Mouse (Mus musculus): ENCODE data around the gene Cpeb4.

Cpeb4 gene

DNA sequence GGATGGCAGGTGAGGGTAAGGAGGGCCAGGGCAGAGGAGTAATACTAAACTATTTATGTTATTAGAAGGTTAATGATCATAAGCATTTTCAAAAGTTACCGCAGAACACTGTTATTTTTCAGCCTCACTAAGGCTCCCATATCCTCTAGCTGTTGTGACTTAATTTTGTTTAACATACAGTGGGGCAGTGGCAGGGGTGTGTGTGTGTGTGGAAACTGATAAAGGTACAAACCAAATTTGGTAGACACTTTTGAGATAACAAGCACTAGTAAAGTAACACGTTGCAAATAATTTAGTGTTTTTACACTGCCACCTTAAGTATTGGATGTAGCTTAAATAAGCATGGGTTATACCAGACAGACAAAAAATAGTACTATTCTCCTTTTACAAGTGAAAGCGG lies 24.9 kb downstream of the Cpeb4 start:
- WGBS = 67% methylated on average over 3 of the region's 3 CpGs

DNA sequence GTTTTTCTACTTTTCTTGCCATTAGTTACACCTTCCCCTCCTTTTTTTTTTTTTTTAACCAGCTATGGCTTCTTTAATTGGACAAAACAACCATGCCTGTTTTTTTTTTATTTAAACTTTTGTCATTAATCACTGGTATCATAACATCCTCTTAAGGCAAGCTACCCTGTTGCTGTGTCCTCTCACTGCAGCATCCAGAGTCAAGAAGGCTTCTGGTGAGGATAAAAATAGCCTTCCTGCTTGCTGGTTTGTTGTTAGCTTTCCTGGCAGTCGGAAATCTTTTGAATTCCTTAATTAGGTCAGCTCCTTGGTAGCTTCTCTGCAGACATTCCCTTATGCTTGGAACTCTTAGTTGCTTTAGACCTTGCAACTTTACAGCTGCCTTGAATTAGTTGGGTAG lies 28.7 kb downstream of the Cpeb4 start:
- WGBS = 4% methylated on average over 1 of the region's 1 CpGs

DNA sequence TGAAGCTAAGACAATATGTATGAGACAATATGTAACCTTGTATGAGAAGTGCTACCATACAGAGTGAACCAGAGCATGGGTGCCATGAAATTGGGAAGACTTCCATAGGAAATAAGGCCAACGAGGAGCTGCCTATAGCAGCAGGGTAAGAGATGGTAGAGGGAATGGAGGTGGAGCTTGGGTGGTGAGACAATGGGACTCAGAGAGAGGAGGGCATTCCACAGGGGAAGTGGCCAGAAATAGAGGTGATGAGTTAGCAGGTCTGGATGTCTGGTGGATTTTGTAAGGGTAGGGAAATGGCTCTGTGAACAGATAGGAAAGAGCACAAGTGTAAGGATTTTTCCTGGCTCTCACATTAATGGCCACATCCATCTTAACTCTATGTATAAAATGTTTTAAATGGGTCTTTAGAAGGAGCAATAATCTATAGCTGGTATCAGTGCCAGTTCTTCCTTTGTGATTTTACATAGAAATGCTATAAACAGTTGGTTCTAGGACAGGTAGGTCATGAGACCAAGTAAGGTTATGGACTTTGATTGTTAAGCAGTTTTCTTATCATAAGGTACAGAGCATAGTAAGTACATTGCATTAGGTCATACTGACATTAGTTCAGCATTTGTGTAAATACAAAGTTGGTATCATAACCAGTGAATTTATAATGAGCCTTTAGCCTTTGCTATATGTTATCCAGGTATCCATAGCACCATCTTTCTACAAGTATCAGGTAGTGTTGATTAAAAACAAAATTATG lies 30.4 kb downstream of the Cpeb4 start:
- 58% methylated on average over 1 of the region's 1 CpGs for WGBS

DNA sequence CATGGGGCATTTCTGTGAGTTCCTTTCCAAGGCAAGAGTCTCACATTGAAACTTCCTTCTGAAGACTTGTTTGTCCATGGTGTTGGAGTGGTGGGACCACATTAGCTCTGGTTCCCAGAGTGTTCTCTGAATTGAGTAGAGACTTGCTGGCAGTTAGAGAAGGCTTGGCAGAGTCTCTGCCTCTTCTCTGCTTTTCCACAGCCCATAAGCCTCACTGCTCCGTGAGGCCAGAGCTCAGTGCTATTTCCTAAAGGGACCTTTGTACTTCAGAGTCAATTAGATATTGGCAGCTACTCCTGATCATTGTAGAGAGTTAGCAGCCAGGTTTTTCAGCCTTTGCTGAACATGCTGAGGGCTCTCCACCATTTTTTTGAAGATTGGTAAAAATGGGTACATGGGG lies 35.6 kb downstream of the Cpeb4 start:
- 12% methylated on average over 1 of the region's 1 CpGs for WGBS

DNA sequence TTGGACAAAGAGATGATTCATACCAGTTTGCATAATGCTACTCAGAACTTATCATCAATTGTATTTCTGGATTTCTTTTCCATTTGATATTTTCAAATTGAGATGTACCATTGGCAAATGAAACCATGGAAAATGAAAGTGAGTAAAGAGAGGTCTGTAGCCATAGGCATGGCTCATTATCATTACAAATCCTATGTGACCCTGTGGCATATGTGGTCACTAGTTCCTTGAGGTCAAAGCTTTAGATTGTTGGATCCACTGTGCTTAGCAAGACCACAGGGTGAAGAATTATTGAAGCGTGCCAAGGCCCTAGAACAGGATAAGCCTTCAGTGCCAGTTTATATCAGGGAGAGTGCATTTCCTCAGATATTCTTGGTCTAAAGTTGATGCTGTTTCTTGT lies 45.8 kb downstream of the Cpeb4 start:
- 90% methylated on average over 1 of the region's 1 CpGs for WGBS

DNA sequence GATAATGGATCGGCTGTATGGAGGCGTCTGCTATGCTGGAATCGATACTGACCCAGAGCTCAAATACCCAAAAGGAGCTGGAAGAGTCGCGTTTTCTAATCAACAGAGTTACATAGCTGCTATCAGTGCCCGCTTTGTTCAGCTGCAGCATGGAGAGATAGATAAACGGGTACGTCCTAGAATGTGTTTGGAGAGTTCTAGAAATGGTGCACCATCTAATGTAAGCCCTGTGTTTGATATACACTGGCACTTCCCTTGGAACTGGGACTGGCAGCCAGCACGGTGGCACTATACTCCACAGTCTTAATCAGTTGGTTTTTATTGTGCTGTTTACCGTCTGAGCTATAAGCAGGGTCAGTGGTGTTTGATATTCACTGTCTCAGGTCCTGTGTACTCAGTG lies 58.0 kb downstream of the Cpeb4 start:
- WGBS = 90% methylated on average over 10 of the region's 10 CpGs

DNA sequence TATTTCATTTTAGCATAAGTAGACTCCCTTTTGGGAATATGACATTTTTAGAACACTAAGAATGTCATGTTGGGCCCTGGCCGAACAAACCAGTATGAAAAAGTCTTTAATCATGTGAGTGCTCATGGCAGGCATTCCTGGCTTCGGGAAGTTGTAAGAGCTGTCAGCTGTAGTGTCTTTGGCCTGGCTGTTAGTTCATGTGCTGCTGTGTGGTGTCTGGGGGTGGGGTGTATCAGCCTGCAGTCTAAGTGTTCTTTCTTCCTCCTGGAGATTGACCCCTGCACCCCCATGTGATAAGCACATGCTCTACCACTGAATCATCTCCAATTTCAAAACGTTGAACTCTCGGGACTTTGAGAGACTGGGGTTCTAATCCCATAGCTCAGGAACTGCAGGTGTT lies 63.6 kb downstream of the Cpeb4 start:
- WGBS = 28% methylated on average over 4 of the region's 4 CpGs

DNA sequence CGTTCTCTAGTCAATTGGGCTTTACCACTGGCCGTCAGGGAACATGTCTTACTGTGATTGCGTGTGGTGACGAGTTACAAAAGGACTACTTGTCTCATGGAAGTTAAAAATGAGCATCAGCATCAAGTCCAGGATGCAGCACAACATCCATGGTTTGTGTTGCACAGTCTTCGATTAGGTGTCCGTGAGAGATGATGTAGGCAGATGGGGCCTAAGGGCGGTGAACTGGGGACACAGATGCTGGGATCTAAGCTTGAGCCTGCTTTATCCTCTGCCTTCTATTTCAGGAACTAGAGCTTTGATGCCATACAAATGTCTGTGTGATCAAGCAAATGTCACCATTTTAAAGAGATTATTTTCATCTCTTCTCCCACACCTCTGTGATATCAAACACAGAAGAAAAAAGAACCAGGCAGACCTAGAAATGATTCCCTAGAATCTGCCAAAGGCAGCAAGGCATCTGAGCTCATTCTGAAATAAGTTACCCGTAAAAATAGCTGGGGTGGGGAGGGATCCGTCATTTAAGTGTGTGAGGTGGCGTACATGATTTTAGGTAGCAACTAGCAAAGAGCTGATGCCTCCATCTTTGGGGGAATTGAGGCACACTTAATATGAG lies 65.0 kb downstream of the Cpeb4 start:
- 52% methylated on average over 10 of the region's 10 CpGs for WGBS

DNA sequence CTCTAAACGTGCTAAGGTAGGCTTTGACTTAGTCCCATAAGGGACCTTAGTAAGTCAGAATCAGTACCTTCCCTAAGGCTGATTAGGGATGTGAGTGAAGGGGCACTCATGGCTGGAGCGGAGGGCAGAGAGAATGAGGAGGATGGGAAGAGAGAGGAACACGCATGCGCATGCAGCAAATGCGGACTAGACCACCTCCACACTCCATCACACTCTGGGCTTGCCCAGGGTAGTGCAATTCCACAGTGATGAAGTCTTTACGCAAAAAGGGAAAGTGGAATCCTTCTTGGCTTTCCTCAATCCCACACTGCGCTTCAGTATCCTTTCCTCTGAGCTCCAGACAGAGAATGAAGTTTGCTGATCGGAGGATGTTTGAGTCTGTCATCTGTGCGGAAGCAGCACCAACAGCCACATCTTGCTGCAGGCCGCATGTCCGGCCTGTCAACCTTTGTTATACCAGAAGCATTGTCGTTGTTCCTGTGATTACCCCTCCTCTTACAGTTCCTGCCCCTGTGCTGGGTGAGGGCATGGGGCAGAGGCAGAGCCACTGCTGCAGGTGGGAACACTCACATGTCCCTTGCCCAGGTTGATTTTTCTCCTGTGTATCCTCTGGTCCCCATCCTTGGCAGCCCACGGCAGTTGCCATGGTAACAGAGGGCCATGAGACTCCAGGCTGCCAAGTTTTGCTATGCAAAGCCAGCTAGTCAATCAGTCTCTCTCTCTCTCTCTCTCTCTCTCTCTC lies 69.1 kb downstream of the Cpeb4 start:
- 40% methylated on average over 13 of the region's 13 CpGs for WGBS

DNA sequence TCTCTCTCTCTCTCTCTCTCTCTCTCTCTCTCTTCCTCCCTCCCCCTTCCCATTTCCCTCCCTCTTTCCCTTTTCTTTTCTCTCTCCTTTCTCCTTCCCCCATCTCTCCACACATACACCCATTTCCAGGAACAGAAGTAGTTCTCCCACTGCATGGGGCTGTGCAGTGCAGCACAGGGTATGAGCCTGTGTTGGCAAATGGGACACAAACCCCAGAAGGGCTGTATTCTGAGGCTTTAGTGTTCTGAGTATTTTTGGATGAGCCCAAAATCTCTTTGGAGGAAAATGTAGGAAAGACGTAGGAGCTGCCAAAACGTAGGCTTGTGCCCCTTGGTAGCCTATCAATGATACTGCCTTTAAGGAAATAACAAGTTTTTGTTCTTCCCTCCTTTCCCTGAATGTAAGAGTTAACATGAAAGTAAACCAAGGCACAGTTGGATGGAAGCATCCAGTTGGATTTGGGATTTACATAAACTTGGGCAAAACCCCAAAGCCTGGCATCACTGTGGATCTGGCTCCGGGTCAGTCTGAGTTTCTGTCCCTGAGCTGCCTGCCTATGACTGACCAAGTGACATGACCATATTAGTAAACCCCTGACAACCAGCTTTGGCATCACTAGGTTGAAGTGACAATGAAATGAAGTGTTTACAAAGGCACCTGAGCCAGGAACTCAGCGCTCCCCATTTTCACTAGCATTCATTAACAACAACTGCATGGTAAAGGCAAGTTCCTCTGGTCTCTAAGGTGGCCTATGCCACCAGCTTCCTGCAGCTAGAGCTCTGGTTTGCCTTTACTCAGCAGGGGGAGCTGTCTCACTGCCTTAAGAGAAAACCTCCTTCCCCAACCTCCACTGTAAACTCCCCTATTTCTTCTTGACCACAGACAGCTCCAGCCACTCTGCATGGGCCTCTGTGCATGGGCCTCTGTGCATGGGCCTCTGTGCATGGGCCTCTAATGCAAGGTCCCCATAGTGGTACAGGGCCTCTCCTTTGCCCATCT lies 69.9 kb downstream of the Cpeb4 start:
- WGBS = 35% methylated on average over 4 of the region's 4 CpGs

DNA sequence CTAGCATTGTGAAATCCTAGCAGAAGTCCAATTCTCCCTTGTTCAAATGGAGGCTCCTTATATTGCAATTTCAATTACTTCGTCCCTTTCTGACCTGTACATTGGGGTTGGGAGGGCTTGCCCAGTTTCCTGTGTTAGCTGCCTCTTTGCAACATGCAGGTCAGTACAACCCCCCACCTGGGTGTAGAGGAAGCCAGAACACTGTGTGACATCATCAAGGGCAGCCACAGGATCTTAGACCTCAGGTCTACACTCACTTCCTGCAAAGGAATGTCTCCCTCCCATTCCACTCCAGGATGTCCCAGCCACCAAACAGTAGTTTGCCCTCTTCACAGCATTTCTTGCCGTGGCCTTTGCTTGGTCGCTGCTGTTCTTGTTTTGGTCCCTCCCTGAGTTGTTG lies 73.5 kb downstream of the Cpeb4 start:
- WGBS = 84% methylated on average over 3 of the region's 3 CpGs

DNA sequence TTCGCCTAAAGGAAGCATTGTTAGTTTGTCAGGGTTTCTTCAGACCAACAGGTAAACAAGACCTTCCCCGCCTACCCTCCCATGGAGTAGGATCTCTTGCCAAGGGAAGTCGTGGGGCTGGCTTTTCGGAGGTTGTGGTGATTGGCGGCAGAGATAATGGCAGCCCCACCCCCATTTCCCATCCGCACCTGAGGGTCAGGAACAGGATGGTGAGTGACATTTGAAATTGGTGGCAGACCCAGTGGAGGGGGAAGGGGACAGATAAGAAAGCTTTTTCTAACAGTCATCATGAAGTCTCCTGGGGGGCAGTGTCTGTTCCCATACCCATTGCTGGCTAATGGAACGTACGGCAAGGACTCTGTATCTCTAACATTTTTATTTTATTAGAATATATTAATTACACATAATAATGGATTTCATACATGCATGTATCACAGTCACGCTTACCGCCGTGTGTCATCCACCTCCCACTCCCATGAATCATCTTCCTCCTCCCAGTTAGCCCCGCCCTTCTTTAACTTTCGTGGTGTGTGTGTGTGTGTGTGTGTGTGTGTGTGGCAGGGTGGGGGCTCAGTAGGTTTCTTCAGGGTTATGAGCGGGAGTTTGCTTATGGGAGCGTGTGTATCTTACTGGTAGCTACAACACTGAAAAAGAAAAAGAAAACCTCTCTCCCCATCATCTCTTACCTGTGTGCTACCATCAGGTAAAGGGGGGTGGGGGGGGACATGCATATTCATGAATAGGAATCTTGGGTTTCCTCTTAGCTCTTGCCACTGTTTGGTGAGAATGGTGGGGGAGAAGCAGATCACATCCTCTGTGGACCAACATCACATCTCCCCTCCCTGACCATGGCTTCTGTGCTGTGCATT lies 76.7 kb downstream of the Cpeb4 start:
- whole genome bisulfite sequencing = 15% methylated on average over 15 of the region's 15 CpGs

DNA sequence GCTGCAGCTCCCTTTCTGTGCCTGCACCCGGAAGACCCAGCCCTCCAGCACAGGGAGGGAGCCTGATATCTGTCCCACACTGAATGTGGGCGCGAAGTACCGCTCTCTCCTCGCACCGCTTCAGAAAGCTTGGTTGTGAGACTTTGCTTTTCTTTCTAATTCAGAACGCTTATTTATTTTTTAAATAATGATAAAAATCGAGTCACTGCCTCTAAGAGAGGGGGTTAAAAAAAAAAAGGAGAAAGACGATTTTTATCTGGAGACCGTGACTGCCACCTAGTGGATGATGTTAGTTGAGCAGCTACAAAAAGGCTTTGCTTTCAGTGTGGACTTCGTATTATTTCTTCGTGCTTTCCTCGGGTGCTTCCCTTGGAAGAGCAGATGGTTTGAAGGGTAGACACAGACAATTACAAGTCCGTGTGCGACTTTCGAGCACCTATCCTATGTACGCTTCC lies 77.3 kb downstream of the Cpeb4 start:
- WGBS = under 1% methylated on average over 17 of the region's 17 CpGs

DNA sequence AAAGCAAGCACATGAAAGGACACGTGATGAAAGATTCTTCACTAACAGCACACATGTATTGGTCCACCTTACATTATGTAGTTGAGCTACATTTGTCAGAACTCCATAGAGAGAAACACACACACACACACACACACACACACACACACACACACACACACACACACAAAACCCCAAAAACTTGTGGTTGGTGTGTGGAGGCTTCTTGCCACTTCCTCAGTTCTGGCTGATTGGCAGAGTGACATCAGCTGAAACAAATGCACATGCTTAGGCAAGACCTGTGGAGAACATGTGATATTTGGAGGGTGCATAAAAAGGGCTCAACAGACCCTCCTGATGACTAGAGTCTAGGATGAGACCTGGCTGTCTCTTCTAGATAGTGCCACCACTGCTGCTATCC lies 92.0 kb downstream of the Cpeb4 start:
- WGBS = 96% methylated on average over 1 of the region's 1 CpGs

DNA sequence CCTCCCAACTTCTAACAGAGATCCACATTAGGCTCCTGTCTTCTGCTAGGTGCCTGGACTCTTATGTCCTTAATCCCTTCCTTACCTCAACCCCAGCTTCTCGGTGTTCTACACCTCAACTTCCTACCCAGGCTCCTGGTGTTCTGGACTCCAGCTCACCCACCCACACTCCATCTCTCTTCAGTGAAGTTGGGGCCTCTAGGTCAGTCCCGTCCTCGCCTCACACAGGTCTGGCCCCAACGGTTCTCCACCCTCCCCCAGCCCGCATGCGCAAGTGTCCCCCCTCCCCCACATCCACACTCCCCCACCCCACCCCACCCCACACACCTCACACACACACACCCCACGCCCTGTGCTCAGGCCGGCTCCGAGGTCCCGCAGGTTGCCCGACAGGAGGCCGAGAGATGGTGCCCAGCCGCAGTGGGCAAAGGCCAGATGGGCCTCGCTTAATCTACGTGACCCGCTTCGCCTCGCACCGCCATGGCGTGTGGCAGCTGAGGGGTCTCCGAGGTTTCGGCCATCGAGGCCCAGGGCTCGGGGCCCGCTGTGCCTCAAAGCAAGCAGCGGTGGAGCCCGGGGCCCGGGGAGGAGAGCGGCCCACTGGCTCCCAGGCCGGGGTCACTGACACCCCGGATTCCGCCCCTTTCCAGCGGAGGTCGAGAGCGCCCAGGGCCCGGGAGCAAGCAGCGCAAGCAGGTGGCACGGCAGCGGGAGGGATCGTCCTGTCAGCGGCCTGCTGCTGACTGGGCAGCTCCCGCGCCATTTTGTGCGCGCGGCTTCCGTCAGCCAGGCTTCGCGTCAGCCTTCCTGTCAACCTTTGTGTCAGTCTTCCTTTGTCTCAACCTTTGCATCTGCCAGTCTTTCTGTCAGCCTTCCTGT lies 93.5 kb downstream of the Cpeb4 start, which contains the start of gene 4930524B15Rik:
Gene 4930524B15Rik, plus strand, starts transcription at position 337 of the 879 bp plus-strand sequence.
- WGBS = 57% methylated on average over 49 of the region's 49 CpGs

DNA sequence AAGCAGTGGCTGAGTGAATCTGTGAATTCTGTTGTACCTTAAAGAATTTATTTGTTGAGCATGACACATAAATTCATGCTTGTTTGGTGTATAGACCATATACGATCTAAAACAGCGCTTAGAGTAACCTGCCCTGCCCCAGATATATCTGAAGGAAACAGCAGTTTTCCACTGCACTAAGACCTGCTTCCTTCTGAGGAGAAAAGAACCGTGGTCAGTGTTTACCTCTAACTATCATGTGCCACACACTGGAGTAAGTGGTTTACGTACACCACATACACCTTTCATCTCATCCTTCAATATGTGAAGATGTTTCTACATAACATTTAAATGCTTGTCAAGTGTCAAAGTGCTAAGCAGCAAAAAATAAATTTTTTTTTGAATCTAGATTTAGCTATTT lies 102.1 kb downstream of the Cpeb4 start:
- 84% methylated on average over 4 of the region's 4 CpGs for WGBS

DNA sequence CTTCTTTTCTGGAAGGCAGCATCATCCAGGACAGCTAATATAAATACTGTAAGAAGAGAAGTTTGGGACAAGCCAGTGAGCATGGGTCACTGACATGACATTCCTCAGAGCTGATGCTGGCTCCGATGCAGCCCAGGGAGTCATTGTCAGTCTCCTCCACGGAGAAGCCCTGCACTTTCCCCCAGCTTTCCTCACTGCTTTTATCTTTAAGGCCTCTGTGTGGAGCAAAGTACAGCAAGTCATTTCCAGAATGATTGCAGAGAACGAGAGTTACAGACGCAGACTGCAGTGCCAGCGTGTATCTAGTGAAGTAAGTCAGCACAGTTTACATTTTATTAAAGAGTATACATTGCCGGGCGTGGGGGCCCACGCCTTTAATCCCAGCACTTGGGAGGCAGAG lies 102.8 kb downstream of the Cpeb4 start:
- WGBS = 69% methylated on average over 8 of the region's 8 CpGs

DNA sequence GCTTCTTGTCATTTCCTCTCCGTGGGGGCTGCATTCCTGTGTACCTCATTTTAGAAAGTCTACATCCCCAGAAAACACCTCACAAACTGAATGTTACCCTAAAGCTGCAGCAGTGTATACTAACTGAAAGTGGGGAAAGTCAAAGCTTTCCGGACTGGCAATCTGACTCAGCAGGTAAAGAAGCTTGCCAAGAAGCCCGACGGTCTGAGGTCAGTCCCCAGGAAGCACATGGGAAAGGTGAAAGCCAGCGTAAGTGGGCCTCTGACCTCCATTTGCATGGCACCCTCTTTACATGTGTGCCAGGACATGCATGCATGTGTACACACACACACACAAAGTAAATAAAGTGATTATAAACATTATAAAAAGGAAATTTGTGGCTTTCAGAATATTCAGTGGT lies 103.7 kb downstream of the Cpeb4 start:
- 85% methylated on average over 5 of the region's 5 CpGs for WGBS

DNA sequence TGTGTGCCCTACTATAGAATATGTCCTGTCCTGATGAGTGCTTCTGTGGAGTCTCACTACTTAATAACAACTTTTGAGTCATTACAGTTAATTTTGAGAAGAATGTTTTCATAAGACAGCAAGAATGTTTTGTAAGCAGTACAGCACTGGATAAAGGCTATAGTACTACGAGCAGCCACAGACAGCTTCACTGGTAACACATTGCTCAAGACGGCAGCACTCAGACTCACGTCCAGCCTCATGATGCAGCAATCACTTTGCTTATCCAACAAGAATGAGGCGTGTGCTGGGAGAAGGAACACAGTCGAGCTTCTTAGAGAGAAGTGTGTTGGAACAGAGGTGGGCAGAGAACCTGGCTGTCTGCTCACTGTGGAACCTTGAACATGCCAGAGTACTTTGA lies 104.1 kb downstream of the Cpeb4 start:
- WGBS = 76% methylated on average over 5 of the region's 5 CpGs

DNA sequence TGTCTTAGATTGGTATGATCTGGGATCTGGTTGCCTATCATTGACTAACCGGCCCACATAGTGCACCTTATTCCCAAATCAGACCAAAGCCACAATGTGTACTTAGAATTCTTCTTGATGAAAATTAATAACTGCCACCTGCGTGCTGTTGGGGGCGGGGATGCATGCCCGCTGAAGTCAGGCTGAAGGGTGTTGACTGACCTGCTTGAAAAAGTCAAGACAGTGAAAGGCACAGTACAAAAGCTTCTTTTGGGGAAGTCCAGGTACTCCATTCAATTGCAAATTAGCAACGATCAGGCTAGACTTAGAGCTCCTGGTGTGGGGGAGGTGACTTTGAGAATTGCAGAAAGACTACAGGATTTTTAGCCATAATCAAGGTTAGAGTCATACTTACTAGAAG lies 108.1 kb downstream of the Cpeb4 start:
- WGBS = 86% methylated on average over 5 of the region's 5 CpGs

Measured in cerebral cortex, adult 2 months (tissue).